Mouse (Mus musculus) retina, postnatal 7 days (tissue): Measurements from ENCODE around the gene Mettl18.
"Not testable (repeated sequence)": the region's sequence is repeated elsewhere in the genome, so short reads cannot be mapped to it uniquely, and the experiment has no call there.

Experiments
- DNase-seq: peaks from one replicate; pipeline ENCODE4 v3.0.0-alpha.2; 2012; ENCODE audit warnings: low read depth, low spot score

Mettl18 gene

DNA sequence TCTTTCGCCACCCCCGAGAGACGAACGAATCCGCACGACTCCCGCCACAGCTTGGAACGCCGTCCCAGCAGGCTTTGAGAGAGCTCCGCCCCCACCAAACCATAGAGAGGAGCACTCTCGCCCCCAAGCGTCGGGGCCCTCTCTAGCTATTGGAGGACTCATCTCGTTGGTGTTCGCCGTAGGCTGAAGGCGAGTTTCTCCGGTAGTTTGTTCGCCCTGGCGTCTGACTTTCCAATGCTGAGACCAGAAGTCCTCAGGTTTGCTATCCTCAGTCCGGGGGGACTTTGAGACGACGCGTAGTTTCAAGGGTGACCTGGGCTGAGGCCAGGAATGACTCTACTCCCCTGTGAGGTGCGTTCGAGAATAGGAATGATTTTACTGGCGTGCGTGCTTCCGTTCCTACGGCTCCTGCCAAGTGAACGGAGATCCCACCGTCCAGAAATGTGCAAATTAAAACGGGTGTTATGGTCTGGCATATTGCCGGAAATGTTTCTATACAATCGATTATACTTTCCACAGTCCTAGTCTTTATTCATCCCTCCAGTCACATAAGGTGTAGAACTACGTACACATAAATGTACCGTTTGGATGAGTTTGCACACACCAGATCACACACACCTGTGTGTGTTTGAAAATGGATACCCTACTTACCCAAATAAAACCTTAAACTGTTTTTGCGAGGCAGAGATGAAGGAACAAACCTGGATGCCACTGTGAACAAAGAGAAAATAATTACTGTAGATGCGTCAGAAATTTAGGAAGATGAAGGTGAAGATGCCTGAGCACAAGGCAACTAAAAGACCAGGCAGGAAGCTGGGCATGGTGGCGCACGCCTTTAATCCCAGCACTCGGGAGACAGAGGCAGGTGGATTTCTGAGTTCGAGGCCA is at the start of gene Mettl18, which contains the start of gene BC055324:
Gene Mettl18, plus strand, starts transcription at position 169 of the 888 bp plus-strand sequence.
Gene BC055324, minus strand, starts transcription at position 76 of the 888 bp plus-strand sequence.
- DNase-seq = peak; percentile 90

DNA sequence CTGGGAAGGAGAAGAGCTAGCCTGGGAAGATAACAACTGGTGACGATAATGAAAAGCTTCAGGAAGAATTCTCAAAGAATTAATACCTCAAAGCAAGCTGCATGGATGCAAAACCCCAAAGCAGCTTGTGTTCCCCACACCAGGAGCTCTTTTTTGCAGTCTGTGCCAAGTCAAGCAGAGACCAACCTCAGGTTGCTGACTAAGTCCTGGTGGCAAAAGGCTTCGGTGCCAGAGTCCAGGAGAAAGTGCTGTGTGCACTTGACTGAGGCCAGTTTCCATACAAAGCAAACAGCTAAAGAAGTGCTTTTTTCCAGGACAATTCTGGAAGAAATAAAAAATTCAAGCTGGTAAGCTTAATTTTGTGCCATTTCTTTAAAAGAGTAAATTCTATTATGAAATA is 41.3 kb upstream of the Mettl18 start:
- no peak for DNase-seq

DNA sequence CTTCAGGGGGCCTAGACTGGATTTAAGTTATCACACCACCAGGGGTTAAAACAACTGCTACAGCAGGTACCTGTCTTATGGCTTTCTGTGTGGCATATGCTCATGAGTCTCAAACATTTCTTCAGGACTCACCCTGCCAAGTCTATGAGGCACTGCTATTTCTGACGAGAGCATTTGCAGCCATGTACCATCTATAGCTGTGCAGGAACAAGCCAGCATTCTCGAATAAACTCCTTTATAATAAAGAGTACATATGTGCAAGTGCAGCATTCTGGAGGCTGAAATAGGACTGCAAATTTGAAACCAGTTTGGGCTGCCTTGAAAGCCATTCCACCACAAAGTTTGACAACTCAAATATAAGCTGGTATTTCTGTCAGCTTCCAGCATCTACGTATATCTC is 36.7 kb upstream of the Mettl18 start:
- DNase-seq = no peak

DNA sequence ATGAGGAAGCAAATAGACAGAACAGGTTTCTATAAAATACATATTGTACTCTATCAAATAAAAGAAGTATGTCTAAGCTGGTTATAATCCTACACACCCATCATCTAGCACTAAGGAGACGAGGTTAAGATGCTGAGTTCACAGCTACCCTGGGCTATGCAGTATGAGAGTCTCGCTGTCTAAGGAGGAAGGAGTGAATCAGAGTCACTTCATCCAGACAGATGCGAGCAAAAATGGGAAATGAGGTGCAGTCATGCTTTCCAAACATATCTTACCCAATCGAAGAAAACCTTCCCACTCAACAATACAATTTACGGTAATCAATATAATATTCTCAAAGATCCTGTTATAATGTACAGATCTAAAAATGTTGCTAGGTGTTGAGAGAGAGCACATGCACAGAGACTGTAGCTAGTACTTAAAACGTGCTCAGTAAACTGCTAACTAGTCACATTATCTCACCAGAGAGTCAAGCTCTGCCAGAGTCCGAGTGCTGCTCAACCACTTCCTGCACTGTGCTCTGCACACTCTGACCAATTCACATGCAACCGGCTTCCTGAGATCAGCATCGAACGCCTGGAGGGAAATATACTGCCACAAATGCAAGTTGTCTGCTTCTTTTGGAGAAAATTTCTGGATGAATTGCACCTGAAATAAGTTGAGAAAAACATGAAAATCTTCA is 30.5 kb upstream of the Mettl18 start:
- DNase-seq = no peak

DNA sequence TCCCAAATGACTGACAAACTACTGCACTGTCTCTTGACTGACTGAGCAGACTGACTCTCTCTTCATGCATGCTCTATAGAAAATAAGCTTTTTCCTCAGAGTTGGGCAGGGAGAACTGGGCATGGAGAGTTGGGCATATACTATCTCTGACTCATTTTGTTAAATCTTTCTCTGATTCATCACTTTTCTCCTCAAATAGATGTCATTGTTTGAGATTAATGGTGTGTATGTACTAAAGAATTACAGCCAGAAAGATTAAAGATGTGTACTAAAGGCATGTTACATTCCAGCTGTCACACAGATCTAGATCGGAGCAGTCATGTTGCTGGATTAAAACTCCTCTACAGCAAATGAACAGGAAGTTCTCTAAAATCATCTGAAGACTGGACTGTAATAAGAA is 20.2 kb upstream of the Mettl18 start:
- no peak for DNase-seq

DNA sequence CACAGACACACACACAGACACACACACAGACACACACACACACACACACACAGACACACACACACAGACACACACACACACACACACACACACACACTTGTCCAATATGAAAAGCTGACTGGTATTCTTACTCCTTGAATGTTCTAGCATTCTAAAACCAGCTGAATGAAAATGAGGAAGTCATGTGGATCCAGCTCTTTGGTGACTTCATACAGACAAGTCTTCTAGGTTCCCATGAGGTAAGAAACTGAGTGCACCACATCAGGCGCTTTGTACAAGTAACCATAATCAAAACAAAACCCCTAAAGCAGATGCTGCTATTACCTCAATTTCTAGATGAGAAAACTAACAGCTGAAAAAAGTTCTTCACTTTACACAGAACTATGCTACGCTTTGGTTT is 19.6 kb upstream of the Mettl18 start:
- no peak for DNase-seq

DNA sequence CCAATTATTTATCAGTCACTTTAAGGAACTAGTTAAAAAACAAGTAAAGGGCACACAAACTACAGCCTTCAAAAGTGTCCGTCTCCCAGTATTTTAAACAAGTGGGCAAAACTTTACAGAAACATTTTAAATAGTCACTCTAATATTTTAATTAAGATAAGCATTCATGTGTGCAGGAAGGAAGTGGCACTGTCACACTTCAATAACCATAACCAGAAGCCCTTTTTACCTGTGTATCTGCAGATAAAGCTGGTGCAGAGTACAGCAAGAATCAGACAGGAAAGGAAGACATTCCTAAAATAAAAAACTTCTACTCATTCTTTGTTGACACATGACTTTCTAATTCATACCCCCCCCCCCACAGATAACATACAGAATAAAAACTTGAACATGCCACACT is 18.2 kb upstream of the Mettl18 start:
- no peak for DNase-seq

DNA sequence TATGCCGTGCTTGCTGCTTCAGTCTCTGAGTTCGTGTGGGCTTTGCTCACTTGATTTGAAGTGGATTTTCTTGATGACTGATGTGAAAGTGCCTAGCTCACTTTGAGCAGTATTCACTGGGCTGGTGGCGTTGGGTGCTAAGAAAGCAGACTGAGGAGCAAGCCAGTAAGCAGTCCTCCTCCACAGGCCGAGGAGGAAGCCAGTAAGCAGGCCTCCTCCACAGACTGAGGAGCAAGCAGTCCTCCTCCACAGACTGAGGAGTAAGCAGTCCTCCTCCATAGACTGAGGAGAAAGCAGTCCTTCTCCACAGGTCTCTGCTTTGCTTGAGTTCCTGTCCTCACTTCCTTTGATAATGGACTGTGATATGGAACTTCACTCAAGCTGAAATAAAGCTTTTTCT is 2.3 kb upstream of the Mettl18 start:
- DNase-seq = no peak

DNA sequence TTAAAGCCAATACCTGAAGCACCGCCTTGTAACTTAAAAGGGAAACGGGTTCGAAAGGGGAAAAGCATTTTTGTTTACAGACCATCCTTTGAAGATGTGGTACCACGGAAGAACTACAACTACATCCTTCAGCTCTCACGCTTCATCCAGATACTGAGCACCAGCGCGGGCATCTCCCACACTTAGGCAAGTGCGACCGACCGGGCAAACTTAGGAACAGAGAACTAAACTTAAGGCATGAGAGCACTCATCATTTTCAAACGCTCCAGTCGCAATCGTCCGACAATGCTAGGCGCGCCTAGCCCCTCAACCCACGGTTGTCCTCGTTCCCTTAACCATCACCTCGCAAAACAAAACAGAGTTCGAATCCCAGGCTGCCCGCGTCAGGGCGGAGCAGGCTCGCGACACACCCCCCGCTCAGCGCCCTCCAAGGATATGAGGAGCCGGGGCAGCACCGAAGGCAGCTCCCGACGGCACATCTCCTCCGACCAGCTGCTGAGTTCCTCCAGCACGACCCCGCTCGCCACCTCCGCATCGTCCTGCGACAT is 442 bp upstream of the Mettl18 start:
- no peak for DNase-seq

DNA sequence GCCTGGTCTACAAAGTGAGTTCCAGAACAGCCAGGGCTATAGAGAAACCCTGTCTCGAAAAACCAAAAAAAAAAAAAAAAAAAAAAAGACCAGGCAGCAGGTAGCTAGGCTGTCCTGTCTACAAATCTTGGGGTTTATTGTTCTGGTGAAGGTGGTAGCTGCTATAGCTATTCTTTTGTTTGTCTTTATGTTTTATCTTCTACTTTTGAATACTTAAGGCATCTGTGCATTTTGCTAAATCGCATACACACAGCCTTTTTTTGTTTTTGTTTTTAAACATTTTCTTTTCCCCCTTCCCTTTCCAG is 872 bp downstream of the Mettl18 start:
- DNase-seq = no peak

DNA sequence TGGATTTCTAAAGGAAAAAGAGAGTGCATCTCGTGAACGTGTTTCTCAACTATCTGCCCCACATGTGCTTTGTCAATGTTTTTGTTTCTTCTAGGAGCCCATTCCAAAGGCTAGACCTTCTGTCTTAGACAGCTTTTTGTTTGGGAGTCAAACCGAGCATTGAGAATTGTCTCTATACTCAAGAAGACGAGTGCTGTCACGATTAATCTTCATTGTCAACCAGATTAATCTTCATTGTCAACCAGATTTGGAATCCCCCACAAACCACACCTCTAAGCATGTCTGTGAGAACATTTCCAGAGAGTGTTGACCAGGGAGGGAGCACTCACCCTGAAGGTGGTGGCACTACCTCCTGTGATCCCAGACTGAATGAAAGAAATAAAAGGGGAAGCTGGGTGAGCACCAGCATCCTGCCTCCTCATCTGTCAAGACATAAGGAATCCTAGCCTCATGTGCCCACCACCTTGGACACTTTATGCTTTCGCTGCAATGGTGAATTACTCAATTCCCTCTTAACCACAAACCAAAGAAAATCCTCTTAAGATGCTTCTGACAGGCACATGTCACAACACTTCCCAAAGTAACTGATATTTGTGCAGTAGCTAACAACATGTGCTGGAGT is 7.3 kb downstream of the Mettl18 start:
- DNase-seq = no peak

DNA sequence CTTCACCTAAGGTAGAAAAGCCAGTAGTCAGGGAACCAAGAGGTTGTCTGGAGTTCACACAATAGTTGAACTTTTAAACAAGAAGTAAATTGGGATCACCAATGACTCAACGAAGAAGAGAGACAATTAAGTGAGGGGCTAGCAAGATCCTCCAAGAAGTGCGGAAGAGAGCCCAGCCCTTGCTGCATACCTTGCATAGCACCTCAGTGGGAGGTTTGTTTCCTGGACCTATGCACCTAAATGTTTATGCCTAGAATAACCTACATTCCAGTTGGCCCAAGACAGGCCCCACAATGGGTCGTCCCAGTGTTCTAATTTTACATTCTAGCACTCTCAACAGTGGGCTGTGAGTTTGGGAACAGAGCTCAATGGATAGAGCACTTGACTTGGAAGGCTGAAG is 9.6 kb downstream of the Mettl18 start:
- no peak for DNase-seq

DNA sequence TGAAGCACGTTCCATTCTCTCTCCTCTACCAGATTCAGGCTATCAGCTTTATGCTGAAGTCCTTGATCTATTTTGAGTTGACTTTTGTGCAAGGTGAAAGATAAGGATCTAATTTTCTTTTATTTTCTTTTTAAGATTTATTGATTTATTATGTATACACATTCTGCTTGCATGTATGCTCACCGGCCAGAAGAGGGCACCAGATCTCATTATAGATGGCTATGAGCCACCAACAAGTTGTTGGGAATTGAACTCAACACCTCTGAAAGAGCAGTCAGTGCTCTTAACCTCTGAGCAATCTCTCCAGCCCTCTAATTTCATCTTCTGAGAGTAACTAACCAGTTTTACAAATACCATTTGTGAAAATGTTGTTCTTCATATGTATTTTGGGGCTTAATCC is 14.5 kb downstream of the Mettl18 start:
- peak; percentile 5 for DNase-seq

DNA sequence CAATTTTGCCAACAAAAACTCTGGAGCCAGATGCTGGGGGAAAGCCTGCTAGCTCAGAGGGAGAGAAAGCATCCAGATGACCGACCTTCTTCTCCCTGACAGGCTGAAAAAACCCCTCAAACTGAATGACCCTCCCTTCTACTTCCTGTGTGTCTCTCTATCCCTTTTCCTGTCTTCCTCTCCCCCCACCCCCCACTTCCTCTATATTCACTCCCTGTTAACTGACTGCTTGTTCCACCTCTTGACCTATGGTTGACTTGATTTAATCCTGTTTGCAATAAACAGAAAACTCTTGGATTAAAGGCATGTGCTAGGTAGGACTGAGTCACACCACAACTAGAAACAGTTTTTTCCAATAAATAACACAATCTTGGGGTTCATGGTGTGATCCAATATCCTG is 19.9 kb downstream of the Mettl18 start:
- DNase-seq = no peak

DNA sequence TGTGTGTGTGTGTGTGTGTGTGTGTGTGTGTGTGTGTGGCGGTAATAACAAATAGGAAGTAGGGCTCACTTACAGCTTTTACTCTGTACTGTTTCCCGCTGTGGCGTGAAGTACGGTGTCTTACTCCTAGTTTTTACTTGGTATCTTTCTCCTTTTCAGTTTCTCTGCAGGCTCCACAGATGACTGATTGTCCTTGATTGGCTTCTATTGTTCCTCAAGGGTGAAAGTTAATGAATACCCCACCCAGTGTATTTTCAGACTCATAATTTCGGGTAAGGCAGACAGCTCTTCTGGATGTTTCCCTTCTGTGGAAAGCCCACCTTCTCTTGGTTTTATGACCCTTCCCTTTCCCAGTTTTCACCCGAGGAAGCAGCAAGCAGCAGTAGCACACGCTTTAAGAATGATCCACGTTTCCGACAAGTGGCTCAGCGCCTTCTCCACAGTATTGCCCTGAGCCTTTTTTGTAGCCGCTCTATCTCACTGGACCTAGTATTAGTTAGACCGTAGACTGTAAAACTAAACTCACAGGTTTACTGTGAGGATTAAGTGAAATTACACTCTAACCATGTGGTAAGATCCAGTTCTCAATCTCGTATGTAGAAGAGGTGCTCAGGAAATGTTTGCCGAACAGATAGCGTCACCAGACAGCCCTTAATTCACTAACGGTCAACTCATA is 23.7 kb downstream of the Mettl18 start:
- DNase-seq = no peak

DNA sequence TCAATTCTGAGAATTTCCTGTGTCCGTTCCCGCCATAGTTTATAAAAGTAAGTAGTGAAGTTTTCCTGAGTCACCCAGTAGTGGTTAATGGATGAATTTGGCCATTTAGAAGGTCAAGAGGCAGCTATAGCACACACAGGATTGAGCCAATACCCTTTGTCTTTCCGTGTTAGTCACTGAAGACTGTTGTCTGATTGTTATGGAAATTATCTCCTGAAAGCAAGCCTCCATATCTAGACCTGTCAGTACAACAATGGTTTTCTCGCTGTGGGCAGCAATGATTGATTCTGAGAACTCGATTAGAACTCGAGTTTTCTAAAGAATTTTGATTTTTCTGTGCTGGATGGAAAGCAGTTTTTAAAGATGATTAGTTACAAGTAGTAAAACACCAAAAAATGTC is 25.1 kb downstream of the Mettl18 start:
- no peak for DNase-seq

DNA sequence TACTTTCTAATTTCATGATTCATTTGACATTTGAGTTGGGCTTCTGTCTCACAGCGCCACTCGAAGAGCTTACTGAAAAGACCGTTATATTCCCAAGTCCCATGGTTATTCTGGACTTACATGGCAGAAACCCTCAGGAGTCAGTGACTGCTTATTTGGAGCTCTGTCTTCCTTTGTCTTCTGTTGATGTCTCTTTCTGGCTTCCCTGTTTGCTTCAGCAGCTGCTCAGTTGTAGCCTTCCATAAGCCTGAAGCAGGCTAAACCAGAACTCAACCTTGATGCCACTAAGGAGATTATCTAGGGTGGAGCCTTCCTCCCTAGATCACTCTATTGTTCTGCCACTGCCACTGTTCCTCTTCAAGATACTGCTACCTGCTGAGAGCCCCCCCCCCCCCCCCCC is 26.1 kb downstream of the Mettl18 start:
- not testable (repeated sequence) for DNase-seq

DNA sequence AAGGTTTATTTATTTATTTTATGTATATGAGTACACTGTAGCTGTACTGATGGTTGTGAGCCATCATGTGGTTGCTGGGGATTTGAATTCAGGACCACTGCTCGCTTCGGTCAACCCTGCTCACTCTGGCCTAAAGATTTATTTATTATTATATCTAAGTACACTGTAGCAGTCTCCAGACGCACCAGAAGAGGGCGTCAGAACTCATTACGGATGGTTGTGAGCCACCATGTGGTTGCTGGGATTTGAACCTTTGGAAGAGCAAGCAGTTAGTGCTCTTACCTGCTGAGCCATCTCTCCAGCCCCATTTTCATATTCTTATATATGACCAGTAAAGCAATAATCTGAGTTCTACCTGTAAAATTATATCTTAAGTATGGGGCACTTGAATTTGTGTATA is 27.4 kb downstream of the Mettl18 start:
- DNase-seq = not testable (repeated sequence)

DNA sequence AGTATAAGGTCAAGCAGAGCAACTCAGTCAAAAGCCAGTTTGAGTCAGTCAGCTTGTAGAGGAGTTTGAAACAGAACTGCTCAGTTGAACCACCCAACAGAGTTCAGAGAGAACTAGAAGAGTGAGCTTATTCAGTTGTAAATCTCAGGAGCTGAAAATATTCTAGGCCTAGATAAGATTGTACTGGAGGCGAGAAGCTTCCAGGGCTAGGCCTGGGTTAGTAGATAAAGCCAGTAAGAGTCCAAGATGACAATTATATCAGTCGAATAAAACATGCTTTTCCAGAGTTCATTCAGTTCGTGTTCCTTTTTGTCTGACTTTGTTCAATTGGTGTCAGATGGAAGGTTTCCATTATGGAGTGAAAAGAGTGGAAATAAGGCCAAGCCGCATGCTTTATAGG is 31.0 kb downstream of the Mettl18 start:
- DNase-seq = no peak

DNA sequence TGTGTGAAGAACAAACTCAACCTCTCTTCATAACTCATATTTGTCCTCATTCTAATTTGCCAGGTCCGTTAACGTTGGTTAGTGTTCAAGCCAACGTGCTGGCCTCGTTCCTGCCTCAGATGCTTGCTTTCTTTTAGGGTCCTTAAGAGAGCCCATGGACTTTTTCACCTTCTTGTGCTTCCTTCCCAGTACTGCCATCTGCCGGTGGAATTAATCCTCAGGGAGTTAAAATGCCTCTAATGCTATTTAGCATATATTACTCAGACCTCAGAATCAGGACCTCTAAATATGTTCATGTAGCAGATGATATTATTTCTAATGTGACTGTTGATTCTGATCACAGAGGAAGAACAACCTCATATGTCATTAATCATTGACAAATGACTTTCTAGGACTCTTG is 32.7 kb downstream of the Mettl18 start:
- DNase-seq = no peak

DNA sequence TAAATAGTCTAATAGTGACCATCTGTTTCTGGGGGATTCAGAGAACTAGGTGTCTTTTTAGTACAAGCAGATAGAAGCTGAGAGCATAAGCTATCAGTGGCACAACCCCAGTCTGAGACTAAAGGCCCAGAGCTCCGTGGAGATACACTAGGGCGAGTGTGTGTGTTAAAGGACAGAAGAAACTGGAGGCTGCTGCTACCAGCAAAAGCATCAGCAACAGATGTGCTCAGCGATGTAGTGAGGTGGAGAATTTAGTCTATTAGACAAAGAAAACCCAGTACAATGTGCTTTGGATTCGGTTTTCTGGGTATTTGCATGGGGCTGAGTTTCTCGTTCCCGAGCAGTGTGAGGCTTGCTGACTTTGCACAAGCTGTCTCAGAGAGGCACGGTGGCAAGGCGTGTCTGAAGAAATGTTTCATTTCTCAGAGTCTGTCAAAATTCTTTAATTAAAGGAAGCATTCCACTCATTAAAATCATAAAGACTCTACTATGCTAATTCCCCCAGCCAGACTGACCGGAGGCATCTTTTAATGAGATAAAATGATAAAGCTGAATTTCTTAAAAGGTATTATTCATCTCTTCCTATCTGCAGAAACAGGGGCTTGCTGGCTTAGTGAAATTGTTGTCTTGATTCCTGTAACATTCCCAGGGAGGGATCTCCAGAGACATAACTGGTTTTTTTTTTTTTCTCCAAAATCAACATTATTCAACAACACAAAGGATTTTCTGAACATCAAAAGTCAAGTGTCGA is 45.9 kb downstream of the Mettl18 start:
- DNase-seq = no peak
